Mouse (Mus musculus): ENCODE results near the gene Muc1.

Muc1 gene

DNA sequence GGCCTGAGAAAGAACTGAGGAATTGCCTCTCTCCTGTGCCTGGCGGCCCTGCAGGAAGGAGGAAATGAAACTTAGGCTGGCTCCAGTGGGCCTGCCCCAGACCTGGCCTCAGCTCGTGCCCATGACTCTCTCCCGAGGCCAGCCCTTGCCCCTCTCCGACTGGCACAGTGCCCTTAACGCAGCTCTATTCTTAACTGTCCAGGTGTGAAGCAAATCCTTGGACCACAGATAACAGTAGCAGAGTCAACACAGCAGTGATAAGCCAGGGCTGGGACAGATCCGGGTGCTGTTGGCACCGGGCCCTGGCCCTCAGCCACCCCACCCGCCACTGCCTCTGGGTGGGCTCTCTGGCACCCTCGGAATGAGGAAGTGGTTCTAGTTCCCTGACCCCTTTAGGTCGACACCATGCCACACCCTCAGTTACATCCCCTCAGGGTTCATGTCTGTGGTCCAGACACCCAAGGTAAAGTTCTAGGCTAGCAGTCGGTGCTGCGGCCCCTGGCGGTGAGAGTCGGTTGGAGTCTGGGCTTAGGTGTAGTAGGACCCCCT, 4.8 kb downstream of the Muc1 start:
- no peak for DNase-seq (ENCODE audit: low spot score in 2 of 2)

DNA sequence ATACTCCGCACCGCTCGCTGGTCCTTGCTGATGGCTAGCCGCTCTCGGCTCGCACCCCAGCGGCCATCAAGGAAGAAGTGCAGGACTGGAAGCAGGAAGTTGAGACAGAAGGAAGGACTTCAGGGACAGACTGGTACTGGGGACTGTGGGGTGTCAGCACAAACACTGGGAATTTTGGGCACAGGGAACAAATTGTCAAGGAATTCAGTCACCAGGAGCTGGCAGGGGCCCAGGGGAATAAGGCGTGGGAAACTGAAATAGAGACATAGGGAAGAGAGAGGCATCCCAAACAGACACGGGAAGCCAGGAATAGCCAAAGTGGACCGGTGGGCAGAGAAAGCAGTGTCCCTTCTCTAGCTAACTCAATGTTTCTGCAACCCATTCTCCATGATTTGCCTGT, 7.7 kb downstream of the Muc1 start:
- no peak for DNase-seq (ENCODE audit: low spot score in 2 of 2)

DNA sequence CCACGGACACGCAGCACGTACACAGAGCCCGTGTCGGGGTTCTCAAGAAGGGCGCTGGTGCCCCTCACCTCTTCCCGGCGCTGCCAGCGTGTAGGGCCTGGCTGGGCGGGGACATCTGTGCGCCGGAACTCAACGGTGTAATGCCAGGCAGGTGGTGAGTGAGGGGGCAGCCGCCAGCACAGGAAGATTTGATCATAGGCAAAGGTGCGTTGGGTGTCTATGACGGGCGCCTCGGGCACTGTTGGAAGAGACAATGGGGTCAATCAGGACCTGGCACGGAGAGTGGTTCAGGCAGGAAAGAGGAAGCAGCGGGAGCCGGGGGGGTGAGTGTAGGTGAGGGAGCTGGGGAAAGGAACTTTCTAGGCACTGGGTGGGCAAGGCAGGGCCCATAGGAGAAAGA, 8.8 kb downstream of the Muc1 start:
- no peak for DNase-seq (ENCODE audit: low spot score in 2 of 2)

DNA sequence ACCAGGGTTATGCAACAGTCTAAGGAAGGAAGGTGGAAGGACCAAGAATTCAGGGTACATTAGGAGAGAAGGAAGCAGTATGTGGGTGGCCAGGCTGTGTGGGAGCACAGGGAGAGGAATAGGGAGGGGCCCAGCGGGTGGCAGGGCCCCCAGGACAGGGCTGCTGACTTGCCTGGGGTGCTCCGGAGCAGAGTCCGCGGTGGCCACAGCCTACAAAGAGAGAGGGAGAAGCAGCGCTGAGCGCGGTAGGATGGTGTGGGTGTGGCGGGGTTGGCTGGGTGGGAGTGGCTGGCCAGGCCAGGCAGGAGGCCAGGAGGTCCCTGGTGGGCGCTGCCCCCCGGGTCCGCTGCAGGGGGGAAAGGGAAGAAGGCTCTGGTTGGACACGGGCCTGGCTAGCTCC, 9.6 kb downstream of the Muc1 start:
- no peak for DNase-seq (ENCODE audit: low spot score in 2 of 2)

DNA sequence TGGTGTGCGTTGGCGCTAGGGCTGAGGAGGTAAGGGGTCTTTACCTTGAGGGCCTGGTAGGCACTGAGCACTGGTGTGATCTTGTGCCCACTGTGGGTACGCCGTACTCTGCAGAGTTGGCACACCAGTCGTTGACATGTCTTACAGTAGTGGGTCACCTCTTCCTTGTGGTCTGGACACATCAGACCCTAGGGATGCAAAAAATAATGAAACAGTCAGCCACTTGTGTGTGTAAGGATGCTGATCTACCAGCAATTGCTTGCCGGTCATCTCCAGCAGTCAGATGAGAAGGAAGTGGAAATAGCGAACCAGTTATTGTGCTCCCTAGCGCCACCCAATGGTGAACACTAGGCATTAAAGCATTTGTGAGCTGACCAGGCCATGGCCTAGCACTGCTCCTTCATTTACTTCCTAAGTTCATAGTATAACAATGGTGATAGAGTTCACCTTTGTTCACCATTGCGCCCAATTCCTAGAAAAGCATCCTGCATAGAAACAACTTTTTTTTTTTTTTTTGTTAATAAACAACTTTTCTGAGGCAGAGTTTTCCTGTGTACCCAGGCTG, 13.6 kb downstream of the Muc1 start:
- DNase-seq (ENCODE audit: low spot score in 2 of 2) = no peak

DNA sequence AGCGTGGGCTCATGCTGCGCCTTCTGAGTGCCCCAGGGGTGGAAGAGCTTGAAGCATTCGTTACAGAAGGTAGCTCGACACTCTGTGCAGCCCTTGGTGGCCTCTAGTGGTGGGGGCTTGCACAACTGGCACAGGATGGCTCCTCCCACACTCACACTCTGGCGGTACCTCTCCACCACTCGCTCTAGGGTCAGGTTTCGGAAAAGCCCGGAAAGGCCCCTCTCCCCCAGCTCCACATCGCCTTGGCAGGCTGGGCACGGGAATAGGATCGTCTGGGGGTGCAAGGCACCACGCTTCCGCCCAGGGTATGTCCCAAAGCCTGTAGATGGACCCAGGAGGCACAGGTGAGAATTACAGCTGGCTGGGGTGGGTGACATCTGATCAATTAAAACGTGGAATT, 14.8 kb downstream of the Muc1 start:
- no peak for DNase-seq (ENCODE audit: low spot score in 2 of 2)

DNA sequence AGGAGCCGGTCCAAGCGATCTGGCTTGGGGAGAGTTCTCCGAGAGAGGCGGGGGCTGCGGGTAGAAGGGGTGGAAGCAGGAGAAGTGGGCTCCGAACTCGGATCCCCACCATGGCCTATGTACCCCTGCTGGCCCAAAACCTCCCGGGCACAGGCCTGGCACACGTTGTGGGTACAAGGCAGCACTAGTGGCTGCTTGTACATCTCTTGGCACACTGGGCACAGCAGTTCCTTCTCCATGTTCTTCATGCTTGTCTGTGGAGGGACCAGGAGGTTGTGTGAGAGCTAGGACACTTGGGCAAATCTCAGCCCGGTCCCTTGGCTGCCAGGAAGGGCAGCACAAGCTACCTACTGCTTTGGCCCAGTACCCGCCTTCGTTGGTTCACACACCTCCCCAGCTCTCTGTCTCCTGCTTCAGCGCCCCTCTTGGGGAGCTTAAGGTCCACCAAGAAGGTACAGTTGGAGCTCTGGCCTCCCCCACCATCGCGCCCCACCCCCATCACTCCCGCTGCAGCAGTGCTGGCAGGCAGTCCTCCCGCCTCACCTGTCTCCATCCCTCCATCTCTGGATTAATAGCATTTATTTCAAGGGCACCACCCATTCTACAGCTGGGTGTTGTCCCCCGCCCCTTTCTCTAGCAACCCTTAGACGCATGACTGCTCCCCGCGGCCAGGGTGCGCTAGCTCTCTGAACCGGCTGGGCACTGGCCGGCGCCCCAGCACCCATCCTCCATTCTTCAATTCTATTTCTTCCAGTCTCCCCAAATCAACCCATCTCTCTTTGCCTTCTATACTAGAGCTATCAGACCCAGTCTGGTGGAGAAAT, 15.5 kb downstream of the Muc1 start:
- no peak for DNase-seq (ENCODE audit: low spot score in 2 of 2)

DNA sequence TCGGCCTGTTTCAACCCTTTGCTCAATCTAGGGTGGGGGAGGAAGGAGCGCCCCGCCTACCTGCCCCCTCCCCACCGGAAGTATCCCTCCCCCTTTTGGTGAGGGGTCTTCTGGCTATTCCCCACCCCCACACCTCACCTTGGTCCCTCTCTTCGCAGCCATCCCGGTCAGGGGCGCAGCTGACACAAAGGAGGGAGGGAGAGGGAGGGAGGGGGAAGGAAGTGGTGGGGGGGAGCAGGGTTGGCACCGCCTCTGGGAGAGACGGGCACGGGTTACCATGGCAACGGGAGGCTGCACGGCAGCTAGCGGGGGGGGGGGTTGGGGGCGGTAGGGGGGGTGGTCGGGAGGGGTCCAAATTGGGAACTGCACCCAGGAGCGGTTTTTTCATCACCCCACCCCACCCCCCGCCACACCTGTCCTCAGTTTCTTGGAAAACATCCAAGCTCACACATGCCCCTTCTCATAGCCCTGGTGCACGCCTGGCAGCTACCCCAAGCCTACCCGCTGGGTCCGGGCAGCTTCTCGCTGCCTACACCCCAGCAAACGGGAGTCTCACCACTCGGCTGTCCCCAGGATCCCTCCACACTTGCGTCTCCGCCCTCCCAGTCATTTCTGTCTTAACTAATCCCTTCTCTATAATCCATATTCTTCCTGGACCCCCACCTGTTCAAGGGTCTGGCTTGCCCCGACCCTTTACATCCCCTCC, 16.3 kb downstream of the Muc1 start:
- no peak for DNase-seq (ENCODE audit: low spot score in 2 of 2)

DNA sequence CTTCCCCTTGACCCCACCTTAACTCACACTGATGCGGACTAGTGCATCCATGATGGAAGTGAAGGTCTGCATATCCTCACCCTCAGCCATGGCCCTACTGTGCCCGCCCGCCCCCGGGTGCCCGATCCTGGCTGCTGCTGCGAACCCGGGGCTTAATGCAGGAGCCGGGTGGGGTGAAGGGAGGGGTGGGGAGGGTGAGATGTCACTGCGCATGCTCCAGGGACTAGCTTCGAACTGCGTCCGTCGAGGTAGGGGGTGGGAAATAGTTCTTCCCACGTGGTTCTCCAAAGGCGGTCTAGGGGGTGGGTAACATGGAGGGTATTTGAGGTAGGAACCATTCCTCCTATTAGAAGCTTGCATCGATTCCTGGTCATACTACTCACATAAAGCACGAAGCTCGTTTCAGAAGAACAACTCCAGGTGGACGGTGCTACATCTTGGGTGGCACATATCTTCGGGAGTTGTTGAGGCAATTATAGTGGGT, 16.9 kb downstream of the Muc1 start, which contains the start of gene Krtcap2:
Gene Krtcap2, plus strand, starts transcription at position 279 of the 484 bp plus-strand sequence.
- no peak for DNase-seq (ENCODE audit: low spot score in 2 of 2)

DNA sequence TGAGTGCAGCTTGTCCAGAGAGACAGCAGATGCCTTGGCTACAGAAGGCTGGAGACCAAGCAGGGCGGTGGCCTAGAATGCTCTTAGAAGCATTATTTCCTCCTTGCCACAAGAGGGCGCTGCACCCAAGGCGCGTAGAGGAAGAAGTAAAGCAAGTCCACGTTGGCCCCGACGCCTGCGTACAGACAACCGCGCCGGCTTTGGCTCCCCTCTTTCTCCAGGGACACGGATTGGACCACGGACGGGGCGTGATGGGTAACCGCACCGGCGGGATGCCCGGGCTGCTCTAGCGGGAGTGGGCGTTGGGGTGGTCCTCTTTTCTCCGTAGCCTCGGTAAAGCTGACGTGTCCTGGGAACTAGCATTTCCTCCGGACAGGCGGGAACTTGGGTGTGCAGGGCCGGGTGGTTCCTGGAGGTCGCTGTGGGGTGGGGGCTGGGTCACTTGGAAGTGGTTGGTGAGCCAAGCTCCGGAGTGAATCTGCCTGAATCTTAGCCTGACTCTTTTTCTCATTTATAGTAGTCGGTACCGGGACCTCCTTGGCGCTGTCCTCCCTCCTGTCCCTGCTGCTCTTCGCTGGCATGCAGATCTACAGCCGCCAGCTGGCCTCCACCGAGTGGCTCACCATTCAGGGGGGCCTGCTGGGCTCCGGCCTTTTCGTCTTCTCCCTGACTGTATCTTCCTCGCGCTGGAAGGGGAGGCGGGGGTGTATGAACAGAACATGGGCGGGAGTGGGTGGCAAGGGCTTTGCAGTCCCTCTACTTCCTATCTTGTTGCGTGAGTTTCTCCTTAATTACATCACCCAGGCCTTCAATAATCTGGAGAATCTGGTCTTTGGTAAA, 17.6 kb downstream of the Muc1 start, which contains the start of gene Trim46:
Gene Trim46, minus strand, starts transcription at position 49 of the 840 bp plus-strand sequence.
- DNase-seq (ENCODE audit: low spot score in 2 of 2) = peak; percentile 82 to 88

DNA sequence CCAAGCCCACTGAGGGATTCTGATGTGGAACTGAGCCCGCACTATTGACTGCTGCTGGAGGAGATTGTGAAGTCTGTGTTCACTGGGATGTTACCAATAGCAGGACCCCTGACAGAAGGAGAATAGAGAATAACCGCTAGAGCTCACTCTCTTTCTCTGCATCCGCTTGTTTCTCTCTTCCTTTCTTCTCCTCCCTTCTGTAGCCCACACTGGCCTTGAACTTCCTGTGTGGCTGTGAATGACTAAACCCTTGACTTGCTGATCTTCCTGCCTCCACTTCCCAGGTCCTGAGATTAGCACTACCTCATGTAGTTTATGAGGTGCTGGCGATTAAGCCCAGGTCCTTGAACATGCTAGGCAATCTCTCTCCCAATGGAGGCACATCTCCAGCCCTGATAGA, 18.6 kb downstream of the Muc1 start:
- no peak for DNase-seq (ENCODE audit: low spot score in 2 of 2)

DNA sequence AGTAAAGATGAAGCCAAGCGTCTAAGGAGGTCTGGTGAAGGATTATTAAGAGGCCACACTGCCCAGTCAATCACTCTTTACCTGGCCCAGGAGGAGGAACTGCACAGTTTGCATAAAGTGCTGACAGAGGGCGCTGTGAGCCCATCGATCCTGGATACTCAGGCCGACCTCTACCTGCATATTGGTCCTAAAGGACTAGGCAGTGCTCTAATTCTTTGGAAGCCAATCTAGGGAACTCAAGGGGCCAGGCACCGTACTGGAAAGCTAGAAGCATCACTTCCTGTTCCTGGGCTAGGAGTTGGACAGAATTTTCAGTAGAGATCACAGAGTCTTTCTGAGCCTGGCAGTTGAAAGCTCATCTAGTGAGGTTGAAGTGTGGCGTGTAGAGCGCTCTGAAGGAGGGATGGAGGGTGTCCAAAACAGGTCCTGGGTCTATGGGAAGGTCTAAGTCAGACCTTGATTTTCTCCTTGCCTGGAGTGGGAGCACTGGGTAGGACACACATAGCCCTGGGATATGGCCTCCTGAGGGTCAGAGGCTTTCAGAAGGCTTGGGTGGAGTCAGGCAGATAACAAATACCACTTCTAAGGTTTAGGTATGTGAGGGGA, 21.7 kb downstream of the Muc1 start:
- DNase-seq (ENCODE audit: low spot score in 2 of 2) = peak; percentile 61 to 76

DNA sequence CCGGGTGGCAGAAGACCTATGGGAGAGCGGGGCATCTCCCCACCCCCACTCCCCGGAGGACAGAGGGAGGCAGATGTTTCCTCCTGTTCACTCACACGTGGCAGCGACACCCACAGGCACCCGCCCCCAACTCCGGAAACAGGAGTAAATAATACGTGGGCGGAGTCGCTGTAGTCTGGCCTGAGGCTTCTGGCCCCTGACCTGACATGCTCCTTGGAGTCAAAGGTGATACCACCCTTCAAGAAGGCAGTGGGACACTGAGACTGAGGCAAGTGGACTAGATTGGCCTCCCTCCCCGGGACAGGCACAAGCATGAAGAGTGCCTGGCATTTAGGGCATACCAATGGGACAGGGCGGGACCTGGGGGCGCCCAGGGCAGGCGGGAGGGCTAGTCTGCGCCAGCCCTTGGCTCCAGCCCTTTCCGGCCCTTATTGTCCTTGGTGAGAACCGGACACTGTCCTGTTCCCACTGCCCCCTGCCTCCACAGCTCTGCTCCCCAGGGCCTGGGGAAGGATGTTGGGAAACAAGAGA, 22.6 kb downstream of the Muc1 start:
- no peak for DNase-seq (ENCODE audit: low spot score in 2 of 2)

DNA sequence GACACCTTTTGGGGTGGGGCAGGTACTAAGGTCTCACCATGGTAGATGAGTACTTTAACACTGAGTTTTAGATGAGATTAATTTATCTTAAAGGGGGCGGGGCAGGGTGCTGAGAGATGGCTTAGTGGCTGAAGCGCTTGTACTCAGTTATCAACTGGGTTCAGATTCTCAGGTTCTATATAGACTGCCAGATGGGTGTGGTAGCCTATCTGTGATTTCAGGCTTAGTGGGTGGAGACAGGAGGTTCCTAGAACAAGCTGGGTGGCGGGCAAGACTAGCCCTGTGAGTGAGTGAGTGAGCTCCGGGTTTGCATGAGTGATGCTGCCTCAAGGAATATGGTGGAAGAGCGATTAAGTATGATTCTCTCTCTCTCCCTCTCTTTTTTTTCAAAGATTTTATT, 26.1 kb downstream of the Muc1 start:
- no peak for DNase-seq (ENCODE audit: low spot score in 2 of 2)

DNA sequence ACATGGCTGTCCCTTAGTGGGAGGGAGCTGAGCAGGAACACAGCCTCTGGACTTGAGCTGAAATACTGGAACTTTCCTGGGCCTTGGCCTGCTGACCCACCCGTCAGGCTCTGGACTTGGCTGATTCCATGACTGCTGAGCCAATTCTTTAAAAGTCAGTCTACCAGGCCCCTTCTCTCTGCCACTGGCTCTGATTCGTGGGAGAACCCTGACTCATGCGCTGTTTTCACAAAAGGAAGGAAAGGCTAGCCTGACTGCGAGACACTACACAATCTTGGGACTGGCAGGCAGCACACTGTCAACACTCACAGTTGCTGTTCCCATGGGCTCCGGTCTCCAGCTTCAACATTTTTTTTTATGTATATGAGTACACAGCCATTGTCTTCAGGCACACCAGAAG, 27.3 kb downstream of the Muc1 start:
- no peak for DNase-seq (ENCODE audit: low spot score in 2 of 2)

DNA sequence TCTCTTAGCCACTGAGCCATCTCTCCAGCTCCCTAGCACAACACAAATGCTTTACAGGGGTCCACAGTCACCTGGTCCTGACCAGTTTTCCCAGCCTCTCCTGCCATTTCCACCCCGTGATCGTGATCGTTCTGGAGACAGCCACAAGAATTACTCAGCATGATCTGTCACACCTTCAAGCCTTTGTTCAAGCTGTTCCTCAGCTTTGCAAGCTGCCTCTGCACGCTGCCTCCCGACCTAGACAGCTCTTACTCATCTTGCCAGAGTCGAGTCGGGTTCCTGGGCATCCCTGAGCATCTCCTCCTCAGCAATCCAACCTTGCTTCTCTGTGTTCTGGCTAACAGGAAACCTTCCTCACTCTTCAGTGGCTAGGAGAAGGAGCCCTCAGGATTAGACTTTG, 30.2 kb downstream of the Muc1 start, which contains the start of gene Dpm3:
Gene Dpm3, plus strand, starts transcription at position 283 of the 400 bp plus-strand sequence.
- DNase-seq (ENCODE audit: low spot score in 2 of 2) = no peak

DNA sequence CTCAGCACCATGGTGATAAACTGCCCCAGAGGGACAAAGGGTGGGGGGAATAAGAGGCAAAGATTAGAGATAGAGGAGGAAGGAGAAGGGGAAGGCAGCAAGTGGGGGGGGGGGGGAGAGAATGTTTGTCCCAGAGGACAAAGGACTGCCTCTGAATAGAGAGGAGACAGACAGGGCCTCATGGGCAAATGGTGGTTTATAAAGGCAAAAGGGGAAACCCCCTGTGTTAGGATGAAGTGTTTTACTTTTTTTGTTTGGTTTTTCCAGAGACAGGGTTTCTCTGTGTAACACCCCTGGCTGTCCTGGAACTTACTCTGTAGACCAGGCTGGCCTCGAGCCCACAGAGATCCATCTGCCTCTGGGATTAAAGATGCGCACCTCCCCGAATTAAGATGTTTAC, 31.4 kb downstream of the Muc1 start:
- no peak for DNase-seq (ENCODE audit: low spot score in 2 of 2)

DNA sequence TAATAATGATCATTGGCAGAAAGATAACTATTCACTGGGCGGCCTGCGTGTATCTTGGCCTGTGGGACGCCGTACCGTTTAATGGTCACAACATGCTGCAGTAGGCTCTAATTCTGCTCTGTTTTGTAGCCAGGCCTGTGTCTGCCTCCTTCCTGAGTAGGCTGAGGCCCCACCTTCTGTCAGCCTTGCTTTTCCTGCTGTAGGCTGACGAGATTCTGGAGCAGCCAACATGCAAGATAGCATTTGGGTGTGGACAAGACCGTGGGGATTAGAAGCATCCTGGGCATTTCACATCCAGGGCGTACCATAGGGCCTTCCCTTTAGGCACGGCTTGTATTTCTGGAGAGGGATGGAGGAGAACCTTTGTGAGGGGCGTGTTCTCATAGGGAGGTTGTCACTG, 33.6 kb downstream of the Muc1 start:
- no peak for DNase-seq (ENCODE audit: low spot score in 2 of 2)

DNA sequence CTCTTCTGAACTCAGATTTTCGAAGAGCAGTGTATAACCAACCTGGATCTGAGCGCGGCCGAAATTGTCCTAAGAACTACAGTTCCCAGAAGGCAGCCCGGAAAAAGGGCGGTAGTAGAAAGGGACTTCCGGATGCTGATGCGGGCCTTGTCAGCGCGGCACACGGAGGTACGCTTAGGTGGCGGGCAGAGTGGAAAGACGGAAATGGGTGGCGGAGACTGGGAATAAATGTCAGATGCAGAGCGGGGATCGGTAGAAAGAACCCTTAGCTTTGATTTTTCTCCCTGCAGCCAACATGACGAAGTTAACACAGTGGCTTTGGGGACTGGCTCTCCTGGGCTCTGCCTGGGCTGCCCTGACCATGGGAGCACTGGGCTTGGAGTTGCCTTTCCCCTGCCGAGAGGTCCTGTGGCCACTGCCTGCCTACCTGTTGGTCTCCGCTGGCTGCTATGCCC, 37.6 kb downstream of the Muc1 start:
- peak; percentile 74 to 80 for DNase-seq (ENCODE audit: low spot score in 2 of 2)

DNA sequence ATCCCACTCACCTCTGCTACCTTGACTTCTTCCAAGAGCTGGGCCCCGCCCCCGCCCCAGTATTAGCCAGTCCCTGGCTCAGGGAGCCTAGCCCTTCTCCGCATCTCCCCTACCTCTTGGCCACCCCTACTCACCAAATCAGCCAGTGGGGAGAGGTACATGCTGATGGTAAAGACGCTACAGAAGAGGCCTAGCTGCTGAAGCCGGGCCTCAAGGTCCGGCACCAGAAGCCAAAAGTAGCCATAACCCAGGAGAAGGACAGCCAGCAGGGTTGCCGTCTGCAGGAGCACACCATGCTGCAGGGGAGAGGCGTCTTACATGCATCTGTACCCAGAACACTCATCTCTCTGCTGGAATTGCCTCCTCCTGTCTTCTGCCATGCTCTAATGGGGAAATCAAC, 40.1 kb downstream of the Muc1 start:
- no peak for DNase-seq (ENCODE audit: low spot score in 2 of 2)
